Mouse (Mus musculus): ENCODE results near the gene Nkain1. TPM values are rescaled to one million over a fixed set of nuclear protein-coding genes. Genes with fewer than 3 reads are reported as not detected.

Nkain1 gene
- polyA plus RNA-seq, 1 experiment from 2014 or later, result 8.1 TPM

- Histone ChIP-seq H3K4me2 (ENCODE audit: low read length) (no peak overlapping the region), H3K27ac (ENCODE audit: low read length) (no peak overlapping the region), H3K4me1 (replicated peaks; ENCODE audit: control insufficient read depth, insufficient read depth, low read length) (peaks cover 36% of the 10 kb centered on the region), H3K27me3 (replicated peaks; ENCODE audit: control insufficient read depth, insufficient read depth, low read length) (no peaks in the 10 kb centered on the region), H3K36me3 (ENCODE audit: control insufficient read depth, insufficient read depth) (no peaks in the 10 kb centered on the region), H3K4me3 (replicated peaks; ENCODE audit: low read length) (no peak overlapping the region), H3K9ac (replicated peaks; ENCODE audit: low read depth, low read length) (no peak overlapping the region), H3K9me3 (ENCODE audit: control insufficient read depth, low read length) (no peaks in the 10 kb centered on the region)
- ATAC-seq, result no peak
- 42% methylated on average over 5 of the region's 5 CpGs for WGBS
Observed at GRCm38 (mm10) chr4:130556224-130556623, 17.7 kb downstream of the Nkain1 start.

- H3K36me3 ChIP-seq (ENCODE audit: control insufficient read depth, insufficient read depth), result no peaks in the 10 kb centered on the region
- H3K27ac ChIP-seq (ENCODE audit: low read length), result no peak overlapping the region
- H3K4me3 ChIP-seq (replicated peaks; ENCODE audit: low read length), result no peak overlapping the region
- H3K9ac ChIP-seq (replicated peaks; ENCODE audit: low read depth, low read length), result no peak overlapping the region
- ATAC-seq, result no peak
- peaks cover 42% of the 10 kb centered on the region for H3K4me1 ChIP-seq (replicated peaks; ENCODE audit: control insufficient read depth, insufficient read depth, low read length)
- WGBS, result 16% methylated on average over 6 of the region's 6 CpGs
- no peaks in the 10 kb centered on the region for H3K9me3 ChIP-seq (ENCODE audit: control insufficient read depth, low read length)
- H3K27me3 ChIP-seq (replicated peaks; ENCODE audit: control insufficient read depth, insufficient read depth, low read length), result no peaks in the 10 kb centered on the region
- no peak overlapping the region for H3K4me2 ChIP-seq (ENCODE audit: low read length)
Observed at GRCm38 (mm10) chr4:130553121-130553448, 20.9 kb downstream of the Nkain1 start.

- Histone ChIP-seq H3K4me3 (replicated peaks; ENCODE audit: low read length) (no peak overlapping the region), H3K9ac (replicated peaks; ENCODE audit: low read depth, low read length) (0 out of 2 replicates have a peak overlapping the region, but pooled peaks have one; percentile 14), H3K4me1 (replicated peaks; ENCODE audit: control insufficient read depth, insufficient read depth, low read length) (peaks cover 42% of the 10 kb centered on the region), H3K36me3 (ENCODE audit: control insufficient read depth, insufficient read depth) (no peaks in the 10 kb centered on the region), H3K27me3 (replicated peaks; ENCODE audit: control insufficient read depth, insufficient read depth, low read length) (no peaks in the 10 kb centered on the region), H3K27ac (ENCODE audit: low read length) (peak overlapping the region; percentile 3; the same call in 1 of the 2 replicates), H3K4me2 (ENCODE audit: low read length) (no peak overlapping the region), H3K9me3 (ENCODE audit: control insufficient read depth, low read length) (no peaks in the 10 kb centered on the region)
- 27% methylated on average over 8 of the region's 8 CpGs for WGBS
- peak; percentile 49 for ATAC-seq
Observed at GRCm38 (mm10) chr4:130552312-130553120, 21.5 kb downstream of the Nkain1 start.

GRCm38 (mm10) chr4:130550511-130550910 is 23.5 kb downstream of the Nkain1 start:
- Histone ChIP-seq H3K27me3 (replicated peaks; ENCODE audit: control insufficient read depth, insufficient read depth, low read length) (no peaks in the 10 kb centered on the region), H3K4me1 (replicated peaks; ENCODE audit: control insufficient read depth, insufficient read depth, low read length) (peaks cover 55% of the 10 kb centered on the region), H3K4me3 (replicated peaks; ENCODE audit: low read length) (no peak overlapping the region), H3K36me3 (ENCODE audit: control insufficient read depth, insufficient read depth) (no peaks in the 10 kb centered on the region), H3K9ac (replicated peaks; ENCODE audit: low read depth, low read length) (no peak overlapping the region), H3K27ac (ENCODE audit: low read length) (no peak overlapping the region), H3K4me2 (ENCODE audit: low read length) (no peak overlapping the region), H3K9me3 (ENCODE audit: control insufficient read depth, low read length) (no peaks in the 10 kb centered on the region)
- no peak for ATAC-seq
- 87% methylated on average over 9 of the region's 9 CpGs for WGBS

GRCm38 (mm10) chr4:130549189-130549588 is 24.8 kb downstream of the Nkain1 start:
- Histone ChIP-seq H3K9me3 (ENCODE audit: control insufficient read depth, low read length) (no peaks in the 10 kb centered on the region), H3K27me3 (replicated peaks; ENCODE audit: control insufficient read depth, insufficient read depth, low read length) (no peaks in the 10 kb centered on the region), H3K36me3 (ENCODE audit: control insufficient read depth, insufficient read depth) (no peaks in the 10 kb centered on the region), H3K4me2 (ENCODE audit: low read length) (no peak overlapping the region), H3K27ac (ENCODE audit: low read length) (no peak overlapping the region), H3K9ac (replicated peaks; ENCODE audit: low read depth, low read length) (no peak overlapping the region), H3K4me1 (replicated peaks; ENCODE audit: control insufficient read depth, insufficient read depth, low read length) (peaks cover 64% of the 10 kb centered on the region), H3K4me3 (replicated peaks; ENCODE audit: low read length) (no peak overlapping the region)
- 87% methylated on average over 8 of the region's 8 CpGs for WGBS
- ATAC-seq, result no peak

GRCm38 (mm10) chr4:130546798-130547562 is 27.0 kb downstream of the Nkain1 start:
- Histone ChIP-seq H3K36me3 (ENCODE audit: control insufficient read depth, insufficient read depth) (no peaks in the 10 kb centered on the region), H3K4me1 (replicated peaks; ENCODE audit: control insufficient read depth, insufficient read depth, low read length) (peaks cover 57% of the 10 kb centered on the region), H3K27ac (ENCODE audit: low read length) (peak overlapping the region; percentile 79), H3K27me3 (replicated peaks; ENCODE audit: control insufficient read depth, insufficient read depth, low read length) (no peaks in the 10 kb centered on the region), H3K9ac (replicated peaks; ENCODE audit: low read depth, low read length) (peak overlapping the region; percentile 43; the same call in 1 of the 2 replicates), H3K4me2 (ENCODE audit: low read length) (peak overlapping the region; percentile 22; the same call in 1 of the 2 replicates), H3K9me3 (ENCODE audit: control insufficient read depth, low read length) (no peaks in the 10 kb centered on the region), H3K4me3 (replicated peaks; ENCODE audit: low read length) (no peak overlapping the region)
- ATAC-seq, result peak; percentile 84
- WGBS, result 5% methylated on average over 13 of the region's 13 CpGs

GRCm38 (mm10) chr4:130544392-130544791 is 29.6 kb downstream of the Nkain1 start:
- H3K4me2 ChIP-seq (ENCODE audit: low read length), result peak overlapping the region; percentile 13
- 4% methylated on average over 9 of the region's 9 CpGs for WGBS
- no peaks in the 10 kb centered on the region for H3K9me3 ChIP-seq (ENCODE audit: control insufficient read depth, low read length)
- H3K27ac ChIP-seq (ENCODE audit: low read length), result peak overlapping the region; percentile 66
- ATAC-seq, result peak; percentile 51
- H3K36me3 ChIP-seq (ENCODE audit: control insufficient read depth, insufficient read depth), result no peaks in the 10 kb centered on the region
- H3K4me1 ChIP-seq (replicated peaks; ENCODE audit: control insufficient read depth, insufficient read depth, low read length), result peaks cover 41% of the 10 kb centered on the region
- 0 out of 2 replicates have a peak overlapping the region, but pooled peaks have one; percentile 29 for H3K9ac ChIP-seq (replicated peaks; ENCODE audit: low read depth, low read length)
- H3K4me3 ChIP-seq (replicated peaks; ENCODE audit: low read length), result no peak overlapping the region
- H3K27me3 ChIP-seq (replicated peaks; ENCODE audit: control insufficient read depth, insufficient read depth, low read length), result no peaks in the 10 kb centered on the region

- 78% methylated on average over 4 of the region's 4 CpGs for WGBS
- ATAC-seq, result no peak
Observed at GRCm38 (mm10) chr4:130543121-130543520, 30.9 kb downstream of the Nkain1 start.

GRCm38 (mm10) chr4:130540831-130541230 is 33.1 kb downstream of the Nkain1 start:
- Histone ChIP-seq H3K9ac (replicated peaks; ENCODE audit: low read depth, low read length) (no peak overlapping the region), H3K4me2 (ENCODE audit: low read length) (no peak overlapping the region), H3K4me3 (replicated peaks; ENCODE audit: low read length) (no peak overlapping the region), H3K27ac (ENCODE audit: low read length) (no peak overlapping the region), H3K9me3 (ENCODE audit: control insufficient read depth, low read length) (no peaks in the 10 kb centered on the region), H3K27me3 (replicated peaks; ENCODE audit: control insufficient read depth, insufficient read depth, low read length) (no peaks in the 10 kb centered on the region), H3K4me1 (replicated peaks; ENCODE audit: control insufficient read depth, insufficient read depth, low read length) (peaks cover 20% of the 10 kb centered on the region), H3K36me3 (ENCODE audit: control insufficient read depth, insufficient read depth) (peaks cover 2% of the 10 kb centered on the region; the same call in 1 of the 2 replicates)
- ATAC-seq, result no peak
- 87% methylated on average over 4 of the region's 4 CpGs for WGBS

More at GRCm38 (mm10) chr4:130543121-130543520, 30.9 kb downstream of the Nkain1 start:
- Histone ChIP-seq H3K9ac (replicated peaks; ENCODE audit: low read depth, low read length) (no peak overlapping the region), H3K4me2 (ENCODE audit: low read length) (no peak overlapping the region), H3K27ac (ENCODE audit: low read length) (no peak overlapping the region), H3K36me3 (ENCODE audit: control insufficient read depth, insufficient read depth) (no peaks in the 10 kb centered on the region), H3K4me3 (replicated peaks; ENCODE audit: low read length) (no peak overlapping the region), H3K27me3 (replicated peaks; ENCODE audit: control insufficient read depth, insufficient read depth, low read length) (no peaks in the 10 kb centered on the region), H3K4me1 (replicated peaks; ENCODE audit: control insufficient read depth, insufficient read depth, low read length) (peaks cover 37% of the 10 kb centered on the region), H3K9me3 (ENCODE audit: control insufficient read depth, low read length) (no peaks in the 10 kb centered on the region)

Data from forebrain, embryonic 16.5 days (tissue).